ENCODE assay signal across 14 mouse cellular contexts in genomic region chr11:98771131-98771530, GRCm38 (mm10). TPM values are rescaled to one million over a fixed set of nuclear protein-coding genes. Genes with fewer than 3 reads are reported as not detected.
A peak's percentile ranks its signal among the peaks of the same experiment; 100 is the strongest.
DNase-seq lines count a peak whose midpoint lies in the region; ATAC-seq and TF ChIP-seq lines count a peak whose summit lies in the region.
"Had no signal": no experiment of that assay in that cellular context is flagged by ENCODE, and none has a peak within 500 bp of the region (broad histone marks: within the 10 kb centered on the region; RNA-seq: fewer than 3 reads in every experiment).

No protein-coding gene starts in this region.

- DNase-seq in gastrocnemius, postnatal 10 days = peak; percentile 21
- DNase-seq in gastrocnemius, postnatal 36 days = no peak
- no peak for DNase-seq in liver, embryonic 11.5 days (ENCODE audit: low spot score)
- no peak for DNase-seq in ovary, postnatal 36 days (ENCODE audit: low spot score)
- DNase-seq in spleen, postnatal 4 days (ENCODE audit: low spot score in 2 of 2) = no peak
- DNase-seq: kidney, postnatal 25 days; midbrain, embryonic 14.5 days had no signal

- TF ChIP-seq CTCF in cortical plate, adult 2 months (IDR thresholded peaks at IDR 0.05; ENCODE audit: extremely low read depth, insufficient read depth, low read length) = no peak

- H3K4me3 ChIP-seq in liver, embryonic 12.5 days = no peak overlapping the region
- no peak overlapping the region for H3K4me3 ChIP-seq in liver, embryonic 11.5 days (ENCODE audit: low read depth, low read length)
- H3K4me3 ChIP-seq in cortical plate, adult 2 months (ENCODE audit: insufficient read depth, low read length) = peak overlapping the region; percentile 99; the same call in 1 of the 2 replicates
- H3K4me3 ChIP-seq in heart, embryonic 13.5 days = no peak overlapping the region
- H3K4me3 ChIP-seq: hindbrain, embryonic 13.5 days; limb, embryonic 13.5 days had no signal

- H3K9me3 ChIP-seq in liver, embryonic 12.5 days (replicated peaks) = no peaks in the 10 kb centered on the region
- H3K9me3 ChIP-seq in liver, embryonic 11.5 days (ENCODE audit: control insufficient read depth, low read length) = no peaks in the 10 kb centered on the region
- no peaks in the 10 kb centered on the region for H3K9me3 ChIP-seq in heart, embryonic 13.5 days
- H3K9me3 ChIP-seq: hindbrain, embryonic 13.5 days; limb, embryonic 13.5 days had no signal

- peaks cover 97% of the 10 kb centered on the region for H3K4me1 ChIP-seq in liver, embryonic 12.5 days
- peaks cover 84% of the 10 kb centered on the region for H3K4me1 ChIP-seq in liver, embryonic 11.5 days (replicated peaks; ENCODE audit: control insufficient read depth, insufficient read depth, low read length)
- peaks cover 1% of the 10 kb centered on the region; the same call in 1 of the 2 replicates for H3K4me1 ChIP-seq in cortical plate, adult 2 months (ENCODE audit: control insufficient read depth, insufficient read depth, low read length)
- peaks cover 96% of the 10 kb centered on the region for H3K4me1 ChIP-seq in heart, embryonic 13.5 days

- H3K27ac ChIP-seq in liver, embryonic 12.5 days = 0 out of 2 replicates have a peak overlapping the region, but pooled peaks have one; percentile 2
- no peak overlapping the region; the same call in 1 of the 2 replicates for H3K27ac ChIP-seq in liver, embryonic 11.5 days (ENCODE audit: low read depth, low read length)
- H3K27ac ChIP-seq in cortical plate, adult 2 months (ENCODE audit: insufficient read depth, low read length) = no peak overlapping the region
- peak overlapping the region; percentile 99 for H3K27ac ChIP-seq in heart, embryonic 13.5 days (replicated peaks)
- H3K27ac ChIP-seq: hindbrain, embryonic 13.5 days; limb, embryonic 13.5 days had no signal

- ATAC-seq in liver, embryonic 12.5 days = no peak
- ATAC-seq in liver, embryonic 11.5 days (replicated peaks; ENCODE audit: low FRiP score) = no peak
- no peak for ATAC-seq in heart, embryonic 13.5 days (ENCODE audit: extremely low read depth, insufficient number of reproducible peaks, low FRiP score, low TSS enrichment)
- ATAC-seq: CD4-positive, CD25-positive, alpha-beta regulatory T cell, adult 4 months; intestine, postnatal 0 days had no signal

- H3K27me3 ChIP-seq in liver, embryonic 12.5 days (replicated peaks) = no peaks in the 10 kb centered on the region
- H3K27me3 ChIP-seq in liver, embryonic 11.5 days (replicated peaks; ENCODE audit: control insufficient read depth, insufficient read depth, low read length) = no peaks in the 10 kb centered on the region
- no peaks in the 10 kb centered on the region for H3K27me3 ChIP-seq in heart, embryonic 13.5 days (replicated peaks)
- H3K27me3 ChIP-seq: hindbrain, embryonic 13.5 days; limb, embryonic 13.5 days had no signal

- intact Hi-C loops in gastrocnemius, postnatal 36 days (cut with DNase I) = no loop called here

- no peak overlapping the region for H3K9ac ChIP-seq in liver, embryonic 12.5 days
- H3K9ac ChIP-seq in liver, embryonic 11.5 days (ENCODE audit: low read depth, low read length) = no peak overlapping the region
- no peak overlapping the region for H3K9ac ChIP-seq in heart, embryonic 13.5 days
- H3K9ac ChIP-seq: hindbrain, embryonic 13.5 days; limb, embryonic 13.5 days had no signal

- H3K36me3 ChIP-seq in liver, embryonic 12.5 days = peaks cover 29% of the 10 kb centered on the region
- peaks cover 8% of the 10 kb centered on the region; the same call in 1 of the 2 replicates for H3K36me3 ChIP-seq in liver, embryonic 11.5 days (ENCODE audit: control insufficient read depth, insufficient read depth, low read length)
- H3K36me3 ChIP-seq in heart, embryonic 13.5 days = peaks cover 34% of the 10 kb centered on the region

- no peak; the same call in 1 of the 2 replicates for TF ChIP-seq POLR2A in cortical plate, adult 2 months (IDR thresholded peaks at IDR 0.05; ENCODE audit: extremely low read depth, insufficient read depth, low read length)

- H3K4me2 ChIP-seq in liver, embryonic 12.5 days = no peak overlapping the region
- H3K4me2 ChIP-seq in liver, embryonic 11.5 days = no peak overlapping the region
- H3K4me2 ChIP-seq in heart, embryonic 13.5 days = no peak overlapping the region; the same call in 1 of the 2 replicates
- H3K4me2 ChIP-seq: hindbrain, embryonic 13.5 days; limb, embryonic 13.5 days had no signal

- WGBS in liver, embryonic 12.5 days (ENCODE audit: insufficient replicate concordance) = 89% methylated on average over 18 of the region's 18 CpGs
- 91% methylated on average over 18 of the region's 18 CpGs for WGBS in liver, embryonic 11.5 days
- 90% methylated on average over 18 of the region's 18 CpGs for WGBS in heart, embryonic 13.5 days

RNA-seq across cellular contexts. Expression of gene Nr1d1, which starts 4.0 kb away (rescaled TPM):
- 10 to 100 TPM; 42.4 to 58.7 TPM for total RNA-seq in gastrocnemius, postnatal 10 days (2021)
- 100 to 1,000 TPM in 1 of 2 experiments, 10 to 100 TPM in 1; 86.6 to 139 TPM for total RNA-seq in gastrocnemius, postnatal 36 days (2021)
- 1.3 and 1.4 TPM in 2 replicates for polyA plus RNA-seq in liver, embryonic 12.5 days (2016; fragmentation: Nextera tagmentation; extraction: Ambion mirVana)
- polyA plus RNA-seq in liver, embryonic 11.5 days (2014; fragmentation: Nextera tagmentation; extraction: Ambion mirVana) = 2.1 and 2.7 TPM in 2 replicates
- polyA plus RNA-seq in cortical plate, adult 2 months (2012; rRNA removed) = 153 and 156 TPM in 2 replicates
- 5.9 and 6.4 TPM in 2 replicates for polyA plus RNA-seq in heart, embryonic 13.5 days (2015; fragmentation: Nextera tagmentation; extraction: Ambion mirVana)

RNA-seq across cellular contexts. Expression of gene Msl1, which starts 24.2 kb away (rescaled TPM):
- 10 to 100 TPM; 62.6 to 74.1 TPM for total RNA-seq in gastrocnemius, postnatal 10 days (2021)
- total RNA-seq in gastrocnemius, postnatal 36 days (2021) = 10 to 100 TPM; 49.0 to 51.4 TPM
- polyA plus RNA-seq in liver, embryonic 12.5 days (2016; fragmentation: Nextera tagmentation; extraction: Ambion mirVana) = 11.5 and 11.7 TPM in 2 replicates
- polyA plus RNA-seq in liver, embryonic 11.5 days (2014; fragmentation: Nextera tagmentation; extraction: Ambion mirVana) = 14.8 and 17.7 TPM in 2 replicates
- polyA plus RNA-seq in cortical plate, adult 2 months (2012; rRNA removed) = 119 and 131 TPM in 2 replicates
- 14.6 and 15.7 TPM in 2 replicates for polyA plus RNA-seq in heart, embryonic 13.5 days (2015; fragmentation: Nextera tagmentation; extraction: Ambion mirVana)

RNA-seq across cellular contexts. Expression of gene Thra, which starts 30.7 kb away (rescaled TPM):
- total RNA-seq in gastrocnemius, postnatal 10 days (2021) = 100 to 1,000 TPM; 149 to 169 TPM
- total RNA-seq in gastrocnemius, postnatal 36 days (2021) = 10 to 100 TPM; 72.6 to 75.7 TPM
- polyA plus RNA-seq in liver, embryonic 12.5 days (2016; fragmentation: Nextera tagmentation; extraction: Ambion mirVana) = 13.0 and 13.3 TPM in 2 replicates
- polyA plus RNA-seq in liver, embryonic 11.5 days (2014; fragmentation: Nextera tagmentation; extraction: Ambion mirVana) = 26.6 and 31.6 TPM in 2 replicates
- 721 and 771 TPM in 2 replicates for polyA plus RNA-seq in cortical plate, adult 2 months (2012; rRNA removed)
- polyA plus RNA-seq in heart, embryonic 13.5 days (2015; fragmentation: Nextera tagmentation; extraction: Ambion mirVana) = 30.0 and 32.0 TPM in 2 replicates

RNA-seq across cellular contexts. Expression of gene Casc3, which starts 33.6 kb away (rescaled TPM):
- total RNA-seq in gastrocnemius, postnatal 10 days (2021) = 10 to 100 TPM; 19.1 to 26.2 TPM
- total RNA-seq in gastrocnemius, postnatal 36 days (2021) = 10 to 100 TPM; 14.2 to 21.4 TPM
- 26.4 and 29.7 TPM in 2 replicates for polyA plus RNA-seq in liver, embryonic 12.5 days (2016; fragmentation: Nextera tagmentation; extraction: Ambion mirVana)
- 34.8 and 35.6 TPM in 2 replicates for polyA plus RNA-seq in liver, embryonic 11.5 days (2014; fragmentation: Nextera tagmentation; extraction: Ambion mirVana)
- polyA plus RNA-seq in cortical plate, adult 2 months (2012; rRNA removed) = 44.9 and 47.4 TPM in 2 replicates
- polyA plus RNA-seq in heart, embryonic 13.5 days (2015; fragmentation: Nextera tagmentation; extraction: Ambion mirVana) = 22.3 and 23.1 TPM in 2 replicates

RNA-seq across cellular contexts. Expression of gene Med24, which starts 41.9 kb away (rescaled TPM):
- total RNA-seq in gastrocnemius, postnatal 10 days (2021) = 10 to 100 TPM; 47.8 to 52.5 TPM
- 10 to 100 TPM; 41.4 to 41.9 TPM for total RNA-seq in gastrocnemius, postnatal 36 days (2021)
- 42.0 and 43.7 TPM in 2 replicates for polyA plus RNA-seq in liver, embryonic 12.5 days (2016; fragmentation: Nextera tagmentation; extraction: Ambion mirVana)
- polyA plus RNA-seq in liver, embryonic 11.5 days (2014; fragmentation: Nextera tagmentation; extraction: Ambion mirVana) = 61.9 and 63.6 TPM in 2 replicates
- polyA plus RNA-seq in cortical plate, adult 2 months (2012; rRNA removed) = 127 and 144 TPM in 2 replicates
- polyA plus RNA-seq in heart, embryonic 13.5 days (2015; fragmentation: Nextera tagmentation; extraction: Ambion mirVana) = 35.1 and 37.4 TPM in 2 replicates

Comparison
In these comparisons a context has a peak if more than half of its experiments do, and no peak if none do; other contexts are left out.
1. H3K27ac ChIP-seq: peak in liver, embryonic 12.5 days (single experiment) and heart, embryonic 13.5 days (single experiment); none in liver, embryonic 11.5 days (single experiment) and cortical plate, adult 2 months (single experiment).
2. RNA of gene Nr1d1, which starts 4.0 kb away (polyA plus RNA-seq): 153 to 156 TPM in cortical plate, adult 2 months; 5.9 to 6.4 TPM in heart, embryonic 13.5 days, 2.1 to 2.7 TPM in liver, embryonic 11.5 days and 1.3 to 1.4 TPM in liver, embryonic 12.5 days; every median in the first group is over 10 times any median in the second.
3. RNA of gene Thra, which starts 30.7 kb away (polyA plus RNA-seq): 721 to 771 TPM in cortical plate, adult 2 months; 30.0 to 32.0 TPM in heart, embryonic 13.5 days, 26.6 to 31.6 TPM in liver, embryonic 11.5 days and 13.0 to 13.3 TPM in liver, embryonic 12.5 days; every median in the first group is over 10 times any median in the second.